Mouse (Mus musculus) ES-E14 (cell line): ENCODE results near the gene Frrs1. TPM values are rescaled to one million over a fixed set of nuclear protein-coding genes. Genes with fewer than 3 reads are reported as not detected.

Experiments used
- DNase-seq: peaks from one replicate; pipeline ENCODE4 v3.0.0-alpha.2; 2013; ENCODE audit warnings: low read depth, low spot score
- H3K27ac ChIP-seq: 2 replicates; pipeline ENCODE4 v1.5.1; 2012; ENCODE audit warnings: low read depth, mild to moderate bottlenecking, low read length, moderate library complexity, mixed read lengths; ENCODE audit not compliant: poor library complexity, insufficient read depth, severe bottlenecking
- H3K36me3 ChIP-seq: 2 replicates; pipeline ENCODE4 v1.6.1; 2012; ENCODE audit warnings: mild to moderate bottlenecking, low read length, moderate library complexity, mixed read lengths; ENCODE audit not compliant: control insufficient read depth, poor library complexity, insufficient read depth, severe bottlenecking
- H3K4me1 ChIP-seq, 2 experiments: fragments of 150-350 bp in 1 of 2; sonication (generic) in 1 of 2; 2 replicates each; pipeline ENCODE4 v1.6.1; 2012; ENCODE audit warnings: low read length in 2 of 2, mild to moderate bottlenecking in 1 of 2, mixed read lengths in 1 of 2; ENCODE audit not compliant: control insufficient read depth in 2 of 2, insufficient read depth in 2 of 2, poor library complexity in 1 of 2
- H3K4me3 ChIP-seq, 2 experiments: fragments of 150-350 bp in 1 of 2; sonication (generic) in 1 of 2; 2 replicates each; pipeline ENCODE4 v1.5.1; 2012; ENCODE audit warnings: low read length in 2 of 2, low read depth in 1 of 2, mild to moderate bottlenecking in 1 of 2, mixed read lengths in 1 of 2; ENCODE audit not compliant: insufficient read depth in 1 of 2, poor library complexity in 1 of 2, severe bottlenecking in 1 of 2
- H3K9ac ChIP-seq: 2 replicates; pipeline ENCODE4 v1.6.1; 2012; ENCODE audit warnings: low read depth, mild to moderate bottlenecking, low read length, mixed read lengths; ENCODE audit not compliant: poor library complexity, insufficient read depth, severe bottlenecking
- H3K9me3 ChIP-seq: fragments of 150-350 bp; sonication (generic); 2 replicates; pipeline ENCODE4 v1.6.1; 2012; ENCODE audit warnings: low read depth, mild to moderate bottlenecking, low read length; ENCODE audit not compliant: control insufficient read depth, insufficient read depth
- CHD2 ChIP-seq: IDR thresholded peaks from 2 replicates; pipeline ENCODE4 v1.6.1; 2014; ENCODE audit warnings: mild to moderate bottlenecking, low read depth, low read length, inconsistent platforms
- HCFC1 ChIP-seq: IDR thresholded peaks from 2 replicates; pipeline ENCODE4 v1.6.1; 2012; ENCODE audit warnings: low read length, inconsistent platforms, borderline replicate concordance; ENCODE audit not compliant: insufficient read depth
- MAFK ChIP-seq: IDR thresholded peaks from 2 replicates; pipeline ENCODE4 v1.6.1; 2014; ENCODE audit warnings: mild to moderate bottlenecking, low read depth, low read length, inconsistent platforms; ENCODE audit not compliant: insufficient read depth
- ZC3H11A ChIP-seq: IDR thresholded peaks from 2 replicates; pipeline ENCODE4 v1.6.1; 2012; ENCODE audit warnings: low read depth, mild to moderate bottlenecking, inconsistent platforms, low read length, borderline replicate concordance
- ZNF384 ChIP-seq: IDR thresholded peaks from 2 replicates; pipeline ENCODE4 v1.6.1; 2012; ENCODE audit warnings: low read depth, low read length, inconsistent platforms
- in situ Hi-C, 2 experiments: fragments of 600-800 bp; cut with MboI; formaldehyde crosslinking; loops; one replicate each; pipeline ENCODE4 v1.15.1; 2025; ENCODE audit warnings: low sequenced_read_pairs in 2 of 2, inconsistent platforms in 1 of 2; ENCODE audit not compliant: unreplicated experiment in 2 of 2
- total RNA-seq: library from RNA; depleted of rRNA; stranded (reverse); fragments of 300-350 nt; gene quantifications from 2 replicates; pipeline ENCODE4 v1.2.3, GENCODE M21; 2012

Gene Frrs1
- total RNA-seq, 1 experiment: 69.3 TPM

DNA sequence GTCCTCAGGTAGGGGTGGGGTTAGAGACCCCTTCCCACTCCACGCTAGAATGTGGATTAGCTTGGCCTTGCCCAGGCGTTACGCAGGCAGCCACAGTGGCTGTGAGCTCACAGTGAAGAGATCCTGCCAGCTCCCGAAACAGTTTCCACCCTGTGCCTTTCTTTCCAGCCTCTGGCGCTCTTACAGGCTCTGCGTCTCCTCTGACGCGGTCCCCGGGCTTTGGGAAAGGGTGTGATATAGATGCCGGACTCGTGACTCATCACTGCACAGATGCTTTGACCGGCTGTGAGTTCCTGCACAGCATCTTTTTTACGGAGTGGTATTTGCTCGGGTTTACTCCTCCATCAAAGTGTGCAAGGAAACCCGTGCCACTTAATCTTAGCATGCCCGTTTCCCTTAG lies 46.6 kb downstream of the Frrs1 start:
- Histone ChIP-seq H3K4me3 (no peak overlapping the region), H3K27ac (0 out of 2 replicates have a peak overlapping the region, but pooled peaks have one; percentile 30), H3K9me3 (no peaks in the 10 kb centered on the region), H3K4me1 (peaks cover 0 to 4% of the 10 kb centered on the region in 2 experiments; a peak in 1 of 4 replicates), H3K9ac (no peak overlapping the region), H3K36me3 (peaks cover 18% of the 10 kb centered on the region)
- TF ChIP-seq ZC3H11A (no peak), MAFK (no peak), HCFC1 (no peak), CHD2 (no peak), ZNF384 (no peak)
- in situ Hi-C loops: loop anchor here (5.0 to 25.0 kb wide), 3 partner anchors 156 to 531 kb away; no protein-coding TSS in a partner anchor
- peak; percentile 13 for DNase-seq

DNA sequence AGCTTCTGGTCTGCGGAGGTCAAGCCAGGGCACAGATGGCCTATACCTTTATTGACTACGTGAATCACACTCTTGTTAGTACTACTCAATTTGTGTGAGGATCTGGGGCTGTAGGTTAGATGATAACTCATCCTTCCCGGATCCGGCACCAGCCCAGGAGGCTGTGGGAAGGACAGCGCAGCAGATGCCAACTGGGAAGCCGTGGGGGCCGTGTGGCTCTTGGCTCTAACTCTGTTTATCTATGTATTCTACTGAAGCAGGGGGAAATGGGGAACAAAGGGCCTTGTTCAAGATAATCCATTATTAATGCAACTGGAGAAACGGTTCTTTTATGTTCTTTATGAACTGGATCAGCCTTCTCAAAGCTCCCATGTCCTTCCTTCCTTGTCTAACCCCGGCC lies 47.3 kb downstream of the Frrs1 start:
- Histone ChIP-seq H3K27ac (no peak overlapping the region), H3K4me3 (no peak overlapping the region), H3K36me3 (peaks cover 13% of the 10 kb centered on the region; the same call in 1 of the 2 replicates), H3K4me1 (peaks cover 0 to 4% of the 10 kb centered on the region in 2 experiments; a peak in 1 of 4 replicates), H3K9ac (no peak overlapping the region), H3K9me3 (no peaks in the 10 kb centered on the region)
- in situ Hi-C loops: loop anchor here (5.0 to 25.0 kb wide), 3 partner anchors 156 to 531 kb away; no protein-coding TSS in a partner anchor
- no peak for DNase-seq
- TF ChIP-seq ZC3H11A: no peak
- TF ChIP-seq ZNF384: no peak
- no peak for TF ChIP-seq MAFK
- no peak for TF ChIP-seq CHD2
- TF ChIP-seq HCFC1: no peak

DNA sequence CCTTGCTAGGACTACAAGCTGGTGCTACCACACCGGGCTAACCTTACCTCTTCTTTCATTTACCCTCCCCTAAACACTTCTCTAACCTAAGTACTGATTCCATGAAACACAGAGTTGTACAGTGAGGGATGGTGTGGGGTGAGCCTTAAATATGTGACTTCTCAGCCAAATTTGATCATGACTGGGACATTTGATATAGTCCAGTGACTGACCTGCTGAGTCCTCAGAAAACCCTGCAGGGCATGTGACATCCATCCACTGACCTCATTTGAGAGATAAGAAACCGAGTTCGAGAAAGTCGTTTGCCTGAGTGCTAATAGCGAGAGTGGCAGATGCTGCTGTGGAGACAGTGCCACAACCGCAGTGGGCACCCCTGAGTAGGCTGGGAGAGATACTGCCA lies 55.1 kb downstream of the Frrs1 start:
- DNase-seq: no peak
- in situ Hi-C loops: loop anchor here (25.0 kb wide), 2 partner anchors 148 to 523 kb away; no protein-coding TSS in a partner anchor
- TF ChIP-seq MAFK: no peak
- TF ChIP-seq CHD2: no peak
- TF ChIP-seq HCFC1: no peak
- no peak for TF ChIP-seq ZNF384
- TF ChIP-seq ZC3H11A: no peak
- no peaks in the 10 kb centered on the region for H3K9me3 ChIP-seq
- H3K27ac ChIP-seq: no peak overlapping the region; the same call in 1 of the 2 replicates
- H3K36me3 ChIP-seq: no peaks in the 10 kb centered on the region
- H3K4me1 ChIP-seq: no peaks in the 10 kb centered on the region
- H3K9ac ChIP-seq: no peak overlapping the region
- H3K4me3 ChIP-seq: no peak overlapping the region

DNA sequence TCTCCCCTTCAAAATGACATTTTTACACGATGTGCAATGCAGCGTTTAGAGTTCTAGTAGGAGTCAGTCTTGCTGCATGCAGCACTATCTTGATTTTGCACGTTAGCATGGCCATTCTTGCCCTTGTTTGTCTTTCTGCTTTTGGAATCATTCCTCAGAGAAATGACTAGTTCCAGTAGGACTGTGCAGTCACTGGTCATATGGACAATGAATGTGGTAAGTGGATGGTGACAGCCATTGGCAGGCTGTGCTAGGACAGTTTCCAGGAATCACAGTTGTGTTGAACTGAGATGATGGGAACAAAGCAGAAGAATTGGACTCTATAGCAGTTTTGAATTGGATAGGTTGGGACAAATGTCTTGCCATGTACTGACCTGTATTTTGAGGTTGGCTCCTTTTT lies 55.7 kb downstream of the Frrs1 start:
- no peak overlapping the region for H3K4me3 ChIP-seq
- no peaks in the 10 kb centered on the region for H3K9me3 ChIP-seq
- no peak for TF ChIP-seq HCFC1
- in situ Hi-C loops: loop anchor here (25.0 kb wide), 2 partner anchors 147 to 522 kb away; no protein-coding TSS in a partner anchor
- no peak overlapping the region for H3K9ac ChIP-seq
- DNase-seq: no peak
- no peaks in the 10 kb centered on the region for H3K36me3 ChIP-seq
- H3K4me1 ChIP-seq: no peaks in the 10 kb centered on the region
- H3K27ac ChIP-seq: no peak overlapping the region

DNA sequence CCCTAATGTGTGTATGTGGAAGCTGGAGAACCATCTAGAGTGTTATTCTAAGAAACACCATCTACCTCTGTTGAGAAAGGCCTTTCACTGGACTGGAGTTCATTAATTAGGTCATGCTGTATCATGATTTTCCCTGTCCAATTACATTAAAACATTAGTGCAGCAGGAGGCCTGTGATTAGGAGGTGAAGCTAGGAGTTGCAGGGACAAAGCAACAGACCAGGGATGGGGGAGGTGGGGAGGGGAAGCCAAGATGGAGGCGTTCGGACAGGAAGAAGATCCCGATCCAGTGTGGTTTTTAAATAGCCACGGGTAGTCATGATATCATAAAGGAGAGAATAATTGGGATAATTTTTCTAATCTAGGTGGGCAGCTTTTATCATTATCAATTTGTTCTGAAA lies 57.8 kb downstream of the Frrs1 start:
- Histone ChIP-seq H3K36me3 (no peaks in the 10 kb centered on the region), H3K27ac (no peak overlapping the region), H3K4me1 (no peaks in the 10 kb centered on the region), H3K9ac (no peak overlapping the region), H3K4me3 (no peak overlapping the region), H3K9me3 (no peaks in the 10 kb centered on the region)
- TF ChIP-seq CHD2 (no peak), MAFK (no peak), ZNF384 (no peak), ZC3H11A (no peak), HCFC1 (no peak)
- in situ Hi-C loops: loop anchor here (25.0 kb wide), 2 partner anchors 145 to 520 kb away; no protein-coding TSS in a partner anchor
- no peak for DNase-seq
